ENCODE assay signal across 9 mouse cellular contexts in genomic region chr8:110604556-110604955, GRCm38 (mm10). TPM values are rescaled to one million over a fixed set of nuclear protein-coding genes. Genes with fewer than 3 reads are reported as not detected.
DNase-seq lines count a peak whose midpoint lies in the region; ATAC-seq and TF ChIP-seq lines count a peak whose summit lies in the region.
"Had no signal": no experiment of that assay in that cellular context is flagged by ENCODE, and none has a peak within 500 bp of the region (broad histone marks: within the 10 kb centered on the region; RNA-seq: fewer than 3 reads in every experiment).

No protein-coding gene starts in this region.

- H3K9me3 ChIP-seq in intestine, embryonic 14.5 days (ENCODE audit: control insufficient read depth, low read length) = no peaks in the 10 kb centered on the region
- no peaks in the 10 kb centered on the region for H3K9me3 ChIP-seq in intestine, embryonic 15.5 days
- no peaks in the 10 kb centered on the region for H3K9me3 ChIP-seq in stomach, postnatal 0 days (ENCODE audit: control insufficient read depth, low read length)
- H3K9me3 ChIP-seq: embryonic facial prominence, embryonic 15.5 days; limb, embryonic 15.5 days had no signal

- no peak overlapping the region for H3K4me2 ChIP-seq in intestine, embryonic 14.5 days (ENCODE audit: low read length)
- H3K4me2 ChIP-seq in intestine, embryonic 15.5 days (replicated peaks) = no peak overlapping the region
- H3K4me2 ChIP-seq in stomach, postnatal 0 days (replicated peaks; ENCODE audit: low read depth) = no peak overlapping the region
- H3K4me2 ChIP-seq: embryonic facial prominence, embryonic 15.5 days; limb, embryonic 15.5 days had no signal

- TF ChIP-seq CTCF in stomach, postnatal 0 days (IDR thresholded peaks at IDR 0.05; ENCODE audit: low read depth) = peak; percentile 73

- no peaks in the 10 kb centered on the region for H3K27me3 ChIP-seq in intestine, embryonic 14.5 days (replicated peaks; ENCODE audit: control insufficient read depth, insufficient read depth, low read length)
- no peaks in the 10 kb centered on the region for H3K27me3 ChIP-seq in intestine, embryonic 15.5 days (replicated peaks)
- H3K27me3 ChIP-seq in stomach, postnatal 0 days (ENCODE audit: control insufficient read depth, insufficient read depth, low read length) = no peaks in the 10 kb centered on the region
- H3K27me3 ChIP-seq: embryonic facial prominence, embryonic 15.5 days; limb, embryonic 15.5 days had no signal

- TF ChIP-seq EP300 in stomach, postnatal 0 days (optimal IDR thresholded peaks at IDR 0.05) = no peak

- H3K4me1 ChIP-seq in intestine, embryonic 14.5 days (replicated peaks; ENCODE audit: control insufficient read depth, insufficient read depth, low read length) = no peaks in the 10 kb centered on the region
- H3K4me1 ChIP-seq in intestine, embryonic 15.5 days (replicated peaks) = no peaks in the 10 kb centered on the region
- H3K4me1 ChIP-seq in stomach, postnatal 0 days (replicated peaks; ENCODE audit: control insufficient read depth, insufficient read depth) = no peaks in the 10 kb centered on the region
- H3K4me1 ChIP-seq: embryonic facial prominence, embryonic 15.5 days; limb, embryonic 15.5 days had no signal

- 8% methylated on average over 1 of the region's 1 CpGs for WGBS in intestine, embryonic 14.5 days
- WGBS in intestine, embryonic 15.5 days = 0% methylated on average over 1 of the region's 1 CpGs
- 4% methylated on average over 1 of the region's 1 CpGs for WGBS in stomach, postnatal 0 days

- no peak overlapping the region for H3K9ac ChIP-seq in intestine, embryonic 14.5 days (ENCODE audit: low read length)
- H3K9ac ChIP-seq in intestine, embryonic 15.5 days = no peak overlapping the region
- H3K9ac ChIP-seq in stomach, postnatal 0 days (ENCODE audit: low read length) = no peak overlapping the region
- H3K9ac ChIP-seq: embryonic facial prominence, embryonic 15.5 days; limb, embryonic 15.5 days had no signal

- no peak overlapping the region for H3K27ac ChIP-seq in intestine, embryonic 14.5 days (ENCODE audit: low read depth)
- no peak overlapping the region for H3K27ac ChIP-seq in intestine, embryonic 15.5 days
- H3K27ac ChIP-seq in stomach, postnatal 0 days (replicated peaks) = no peak overlapping the region
- H3K27ac ChIP-seq: embryonic facial prominence, embryonic 15.5 days; limb, embryonic 15.5 days had no signal

- DNase-seq in intestine, embryonic 14.5 days (ENCODE audit: low spot score) = peak; percentile 65
- peak; percentile 30 for DNase-seq in urinary bladder, postnatal 14 days (ENCODE audit: low spot score)
- no peak for DNase-seq in urinary bladder, adult 18-20 months (ENCODE audit: low spot score in 2 of 2)
- DNase-seq in cerebellum, postnatal 10 days = peak; percentile 81 to 89
- peak; percentile 26 to 68 for DNase-seq in kidney, postnatal 36 days
- DNase-seq in stomach, postnatal 0 days (ENCODE audit: low spot score) = no peak

- H3K36me3 ChIP-seq in intestine, embryonic 14.5 days (ENCODE audit: control insufficient read depth, insufficient read depth, low read length) = no peaks in the 10 kb centered on the region
- no peaks in the 10 kb centered on the region for H3K36me3 ChIP-seq in intestine, embryonic 15.5 days
- H3K36me3 ChIP-seq in stomach, postnatal 0 days (ENCODE audit: control insufficient read depth, insufficient read depth, low read length) = no peaks in the 10 kb centered on the region
- H3K36me3 ChIP-seq: embryonic facial prominence, embryonic 15.5 days; limb, embryonic 15.5 days had no signal

- no peak for ATAC-seq in intestine, embryonic 14.5 days (replicated peaks; ENCODE audit: low FRiP score, low TSS enrichment, low read depth)
- ATAC-seq in intestine, embryonic 15.5 days = no peak
- no peak for ATAC-seq in stomach, postnatal 0 days (ENCODE audit: low FRiP score, low TSS enrichment)

- no peak overlapping the region for H3K4me3 ChIP-seq in intestine, embryonic 14.5 days (ENCODE audit: low read depth, low read length)
- H3K4me3 ChIP-seq in intestine, embryonic 15.5 days (replicated peaks) = no peak overlapping the region
- no peak overlapping the region for H3K4me3 ChIP-seq in stomach, postnatal 0 days (ENCODE audit: low read depth, low read length)
- H3K4me3 ChIP-seq: embryonic facial prominence, embryonic 15.5 days; limb, embryonic 15.5 days had no signal

RNA-seq across cellular contexts. Expression of gene Vac14, which starts 13.8 kb away (rescaled TPM):
- polyA plus RNA-seq in intestine, embryonic 14.5 days (2014; fragmentation: Nextera tagmentation; extraction: Ambion mirVana) = 24.2 and 27.2 TPM in 2 replicates
- 22.4 and 23.1 TPM in 2 replicates for polyA plus RNA-seq in intestine, embryonic 15.5 days (2015; fragmentation: Nextera tagmentation; extraction: Ambion mirVana)
- polyA plus RNA-seq in stomach, postnatal 0 days (2015; fragmentation: Nextera tagmentation; extraction: Ambion mirVana) = 7.7 and 9.5 TPM in 2 replicates

Comparison
In these comparisons a context has a peak if more than half of its experiments do, and no peak if none do; other contexts are left out.
1. DNase-seq: peak in intestine, embryonic 14.5 days (single experiment), urinary bladder, postnatal 14 days (single experiment), cerebellum, postnatal 10 days (2 of 2) and kidney, postnatal 36 days (2 of 2); none in urinary bladder, adult 18-20 months (0 of 2) and stomach, postnatal 0 days (single experiment).